Mouse (Mus musculus): ENCODE data around the gene Tfe3.
"Not testable (repeated sequence)": the region's sequence is repeated elsewhere in the genome, so short reads cannot be mapped to it uniquely, and the experiment has no call there.

The Tfe3 gene

GRCm38 (mm10) chrX:7762137-7762920 is at the start of gene Tfe3:
Gene Tfe3 (plus strand): TSS chrX:7762560.
- DNase-seq = peak; percentile 92 to 97

- not testable (repeated sequence) for DNase-seq
These were observed 48.6 kb upstream of the Tfe3 start for GRCm38 (mm10) chrX:7713764-7714134.

DNA sequence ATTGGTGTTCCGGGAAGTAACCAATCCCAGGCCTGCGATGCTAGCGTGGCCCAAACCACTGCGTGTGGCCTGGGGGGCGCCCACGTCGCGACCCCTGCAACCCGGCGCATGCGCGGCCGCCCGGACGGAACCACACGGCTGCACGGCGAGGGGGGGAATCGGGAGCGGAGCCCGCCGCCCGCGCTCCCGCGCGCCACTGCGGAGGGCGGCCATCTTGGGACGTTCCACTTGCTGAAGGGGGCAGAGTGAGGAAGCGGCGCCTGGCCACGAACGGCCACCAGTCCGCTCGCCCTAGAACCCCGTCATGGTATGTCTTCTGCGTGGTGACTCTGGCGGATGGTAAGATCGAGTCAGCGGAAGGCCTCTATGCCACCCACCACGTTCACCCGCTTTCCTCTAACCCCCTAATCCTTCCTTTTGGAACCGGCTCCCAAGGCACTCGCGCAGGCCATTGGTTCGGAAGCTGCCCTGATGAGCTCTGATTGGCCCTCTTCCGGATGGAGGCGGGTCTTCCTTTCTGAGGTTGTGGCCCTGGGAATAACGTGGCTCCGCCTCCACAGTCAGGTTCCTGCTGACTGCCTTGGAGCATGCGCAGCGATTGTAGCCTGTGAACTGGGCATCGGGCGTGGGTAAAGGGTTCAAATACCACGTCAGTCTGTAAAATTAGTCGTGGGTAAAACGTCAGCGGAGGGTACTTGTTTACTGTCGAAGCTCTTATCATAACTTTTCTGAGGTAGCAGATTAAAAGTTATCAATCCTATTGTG is 48.0 kb upstream of the Tfe3 start, which contains the start of gene Wdr45:
Gene Wdr45 (plus strand): TSS at position 199 of the 765 bp plus-strand sequence.
- peak; percentile 95 to 97 for DNase-seq

DNA sequence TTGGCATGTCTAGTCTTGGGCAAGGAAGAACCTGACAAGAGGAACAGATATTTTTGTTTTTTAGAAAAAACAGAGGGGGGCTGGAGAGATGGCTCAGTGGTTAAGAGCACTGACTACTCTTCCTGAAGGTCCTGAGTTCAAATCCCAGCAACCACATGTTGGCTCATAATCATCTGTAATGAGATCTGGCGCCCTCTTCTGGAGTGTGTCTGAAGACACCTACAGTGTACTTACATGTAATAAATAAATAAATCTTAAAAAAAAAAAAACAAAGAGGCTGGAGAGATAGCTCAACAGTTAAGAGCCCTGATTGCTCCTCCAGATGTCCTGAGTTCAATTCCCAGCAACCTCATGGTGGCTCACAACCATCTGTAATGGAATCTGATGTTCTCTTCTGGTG is 46.3 kb upstream of the Tfe3 start:
- peak in 1 of 2 experiments; percentile 30 for DNase-seq

GRCm38 (mm10) chrX:7721514-7722281 is 40.7 kb upstream of the Tfe3 start, which contains the start of gene Gm45208:
Gene Gm45208 (plus strand): TSS chrX:7722245.
- peak; percentile 64 to 81 for DNase-seq

DNA sequence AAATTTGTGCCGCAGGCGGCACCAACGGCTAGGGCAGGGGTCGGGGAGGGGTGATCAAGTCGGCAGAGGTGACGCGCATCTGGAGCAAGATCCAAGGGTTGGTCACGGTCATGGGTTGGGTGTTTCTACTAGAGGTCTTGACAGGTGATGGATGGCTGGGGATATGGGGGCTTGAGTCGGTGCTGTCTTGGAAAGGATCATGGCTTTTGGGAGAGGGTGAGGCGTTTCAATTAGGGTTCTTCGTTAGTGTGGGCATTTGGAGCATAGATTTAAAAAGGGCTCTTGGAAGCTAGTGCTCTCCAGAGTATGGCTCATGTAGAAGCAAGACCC is 40.1 kb upstream of the Tfe3 start:
- no peak for DNase-seq

DNA sequence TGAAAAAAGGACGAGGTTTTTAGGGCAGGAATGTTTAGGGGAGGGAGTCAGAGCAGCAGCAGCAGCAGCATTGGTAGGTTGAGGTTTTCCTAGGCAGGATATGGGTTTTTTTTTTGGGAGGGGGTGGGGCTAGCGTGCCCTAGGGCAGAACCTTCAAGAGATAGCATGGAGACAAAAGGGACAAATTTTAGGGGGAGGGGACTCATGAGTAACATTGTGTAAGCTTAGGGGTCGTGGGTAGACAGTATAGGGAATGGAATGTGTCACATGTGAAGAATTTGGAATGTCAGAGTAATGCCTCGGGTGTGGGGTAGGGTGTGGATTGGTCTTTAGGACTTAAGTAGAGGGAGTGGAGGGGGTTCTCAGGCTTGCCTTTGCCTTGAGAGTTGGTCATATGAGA is 39.7 kb upstream of the Tfe3 start:
- no peak for DNase-seq

DNA sequence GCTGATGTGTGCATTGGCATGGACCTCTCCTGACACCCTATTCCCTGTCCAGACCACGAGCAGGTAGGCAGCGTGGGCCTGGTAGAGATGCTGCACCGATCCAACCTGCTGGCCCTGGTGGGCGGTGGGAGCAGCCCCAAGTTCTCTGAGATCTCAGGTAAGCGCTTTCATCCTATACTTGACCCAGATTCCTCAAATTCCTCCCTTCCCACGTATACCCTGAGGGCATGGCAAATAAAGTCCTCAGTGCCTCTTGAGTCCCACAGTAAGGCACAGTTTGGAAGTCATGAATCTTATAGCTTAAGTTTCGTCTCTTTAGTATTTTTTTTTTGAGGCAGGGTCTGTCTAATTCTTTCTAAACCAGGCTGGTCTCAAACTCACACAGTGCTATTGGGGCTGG is 38.2 kb upstream of the Tfe3 start:
- no peak for DNase-seq

DNA sequence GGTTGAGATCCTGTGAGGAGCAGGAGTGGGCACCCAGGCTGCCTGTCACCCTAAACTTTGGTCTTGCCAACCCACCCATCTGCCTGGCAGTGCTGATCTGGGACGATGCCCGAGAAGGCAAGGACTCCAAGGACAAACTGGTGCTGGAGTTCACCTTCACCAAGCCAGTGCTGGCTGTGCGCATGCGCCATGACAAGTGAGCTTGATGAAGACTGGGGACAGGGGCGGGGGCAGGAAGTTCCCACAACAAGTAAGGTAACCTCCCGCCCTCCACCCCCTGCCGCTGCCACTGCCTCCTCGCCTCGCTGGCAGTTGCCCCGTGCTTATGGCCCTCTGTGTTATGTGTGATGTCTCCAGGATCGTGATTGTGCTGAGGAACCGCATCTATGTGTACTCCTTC is 36.5 kb upstream of the Tfe3 start:
- DNase-seq = no peak

DNA sequence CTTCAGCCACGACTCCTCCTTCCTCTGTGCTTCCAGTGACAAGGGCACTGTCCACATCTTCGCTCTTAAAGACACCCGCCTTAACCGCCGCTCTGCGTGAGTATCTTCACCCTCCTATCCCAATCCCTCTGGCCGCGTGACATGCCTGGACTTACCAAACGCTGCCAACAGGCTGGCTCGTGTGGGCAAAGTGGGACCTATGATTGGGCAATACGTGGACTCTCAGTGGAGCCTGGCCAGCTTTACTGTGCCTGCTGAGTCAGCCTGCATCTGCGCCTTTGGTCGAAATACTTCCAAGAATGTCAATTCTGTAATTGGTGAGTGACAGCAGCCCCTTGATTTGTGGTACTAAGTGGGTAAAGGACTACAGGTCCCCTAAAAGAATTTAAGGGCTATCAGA is 35.2 kb upstream of the Tfe3 start:
- DNase-seq = no peak

DNA sequence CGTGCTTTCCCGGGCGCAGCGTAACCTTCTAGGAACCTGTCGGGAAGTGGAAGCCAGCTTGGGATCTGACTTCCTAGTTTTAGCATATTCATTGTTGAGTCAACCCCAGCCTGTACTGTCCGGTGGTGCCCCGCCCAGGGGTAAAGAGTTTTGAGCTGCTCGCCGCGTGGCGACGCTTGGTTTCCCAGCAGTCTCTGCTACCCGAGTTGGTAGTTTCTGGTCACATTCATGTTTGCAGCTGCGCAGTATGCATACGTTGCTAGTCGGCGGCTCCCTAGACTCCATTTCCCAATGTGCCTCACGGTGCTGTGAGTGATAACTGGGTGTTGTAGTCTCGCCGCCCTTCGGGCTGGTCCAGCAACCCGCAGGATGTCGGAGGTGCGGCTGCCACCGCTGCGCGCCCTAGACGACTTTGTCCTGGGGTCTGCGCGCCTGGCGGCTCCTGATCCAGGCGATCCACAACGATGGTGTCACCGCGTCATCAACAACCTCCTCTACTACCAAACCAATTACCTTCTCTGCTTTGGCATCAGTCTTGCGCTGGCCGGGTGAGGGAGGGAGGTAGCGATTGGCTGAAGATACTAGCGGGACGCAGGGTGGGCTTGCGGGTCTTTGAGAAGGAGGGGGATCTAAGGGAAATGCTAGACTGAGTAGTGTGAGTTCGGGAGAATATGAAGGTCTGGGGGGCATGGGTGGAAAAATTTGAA is 34.0 kb upstream of the Tfe3 start, which contains the start of gene Praf2:
Gene Praf2 (plus strand): TSS at position 225 of the 707 bp plus-strand sequence.
- peak; percentile 80 to 90 for DNase-seq

DNA sequence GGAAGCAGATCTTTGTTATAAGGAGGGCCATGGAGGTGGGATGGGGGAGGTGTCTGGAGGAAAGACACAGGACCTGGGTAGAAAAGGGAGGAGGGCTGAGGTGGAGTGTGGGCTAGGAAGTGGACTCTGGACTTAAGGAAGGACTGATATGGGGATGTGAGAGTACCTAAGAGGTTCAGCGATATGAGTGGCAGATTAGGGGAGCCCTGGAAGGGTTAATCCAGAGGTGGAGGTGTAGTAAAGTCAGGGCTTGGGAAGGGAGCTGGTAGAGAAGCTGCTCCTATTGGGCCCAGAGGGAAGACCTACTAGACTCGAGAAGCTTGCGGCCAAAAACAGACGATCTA is 33.5 kb upstream of the Tfe3 start:
- DNase-seq = peak in 1 of 2 experiments; percentile 25

DNA sequence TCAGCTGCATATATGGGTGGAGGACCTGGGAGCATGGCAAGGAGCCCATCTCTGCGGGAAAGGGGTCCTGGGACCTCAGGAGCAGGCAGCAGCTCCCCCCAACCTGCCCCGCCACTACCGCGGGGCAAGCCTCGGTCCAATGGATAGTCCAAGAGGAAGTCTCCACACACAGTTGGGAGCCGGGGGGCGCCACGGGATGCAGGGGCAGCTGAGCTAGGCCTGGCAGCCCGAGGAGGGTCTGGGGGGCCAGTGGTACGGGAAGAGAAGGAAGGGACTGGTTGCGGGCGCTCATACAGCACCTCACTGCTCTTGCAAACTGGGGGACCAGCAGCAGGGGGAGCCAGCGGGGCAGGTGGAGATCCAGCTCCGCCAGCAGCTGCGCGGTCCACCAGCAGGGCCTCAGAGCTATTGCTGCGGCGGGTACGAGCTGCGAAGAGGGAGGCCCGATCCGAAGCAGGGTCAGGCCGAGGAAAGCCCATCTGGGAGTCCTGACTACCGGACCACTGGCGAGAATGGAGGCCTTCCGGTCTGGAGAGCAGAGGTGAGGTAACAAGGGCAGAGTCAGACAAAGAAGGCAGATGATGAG is 28.7 kb upstream of the Tfe3 start:
- DNase-seq = peak; percentile 79 to 82

DNA sequence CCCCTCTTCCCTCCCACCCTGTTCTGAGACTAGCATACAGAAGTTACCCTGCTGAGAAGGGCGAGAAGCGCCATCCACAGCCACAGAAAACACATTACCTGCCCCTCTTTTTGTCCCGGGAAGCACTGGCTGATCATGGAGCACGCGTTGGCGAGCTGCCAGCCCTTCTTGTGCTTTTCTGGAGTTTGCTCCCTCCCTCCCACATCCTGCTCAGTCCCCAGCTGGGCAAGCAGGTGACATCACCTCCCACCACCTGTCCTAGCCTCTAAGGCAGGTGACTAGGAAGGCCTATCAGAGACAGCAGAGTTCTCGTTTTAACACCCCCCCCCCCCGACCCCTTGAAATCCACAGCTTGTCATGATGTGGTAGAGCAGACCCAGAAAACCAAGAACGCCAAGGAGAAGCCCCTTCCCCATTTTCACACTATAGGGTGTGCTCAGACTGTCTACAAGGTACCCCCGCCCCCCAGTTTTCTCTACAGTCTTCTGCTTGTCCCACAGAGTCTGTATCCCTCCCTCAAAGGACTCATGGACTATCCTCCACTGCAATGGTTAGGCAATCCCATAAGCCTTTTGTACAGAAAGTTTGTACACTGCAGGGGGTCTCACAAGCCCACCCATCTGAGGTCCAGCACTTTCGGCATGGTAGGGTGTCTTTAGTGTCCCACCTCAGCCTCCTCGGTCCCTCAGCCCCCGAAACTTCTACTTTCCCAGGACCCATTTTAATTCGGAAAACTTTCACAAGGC is 22.9 kb upstream of the Tfe3 start:
- peak; percentile 84 to 90 for DNase-seq

DNA sequence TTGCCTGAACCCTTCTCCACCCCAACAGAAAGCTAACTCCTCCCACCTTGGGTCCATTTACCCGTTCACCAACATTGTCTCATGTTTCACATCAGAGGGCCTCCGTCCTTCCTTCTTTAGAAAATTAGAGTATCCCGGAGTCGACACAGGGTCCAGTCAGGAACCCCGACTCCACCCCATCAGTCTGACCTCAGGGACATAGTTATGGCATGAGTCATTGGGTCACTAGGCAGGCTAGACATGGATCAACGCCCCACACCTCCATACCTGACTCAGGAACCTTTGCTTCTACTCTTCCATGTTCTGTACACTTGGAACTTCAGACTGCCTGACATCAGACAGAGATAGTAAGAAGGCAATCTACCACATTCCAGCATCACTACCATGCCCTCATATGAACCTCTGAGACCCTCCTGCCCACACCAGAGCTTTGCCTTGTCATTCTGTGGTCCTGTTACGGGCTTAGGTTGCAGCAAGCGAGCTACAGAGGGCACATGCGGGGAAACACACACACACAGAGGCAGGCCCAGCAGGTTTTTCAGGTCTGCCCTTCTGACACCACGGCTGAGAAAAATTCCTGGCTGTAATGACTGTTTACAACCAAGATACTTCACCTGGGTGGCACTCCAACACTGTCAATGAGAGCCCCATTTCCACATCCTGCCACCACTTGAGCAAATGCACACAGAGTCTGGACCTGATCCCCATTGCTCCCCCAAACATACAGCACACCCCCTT is 22.1 kb upstream of the Tfe3 start:
- peak in 1 of 2 experiments; percentile 56 for DNase-seq

- no peak for DNase-seq
These were observed 21.3 kb upstream of the Tfe3 start for GRCm38 (mm10) chrX:7741103-7741502.

DNA sequence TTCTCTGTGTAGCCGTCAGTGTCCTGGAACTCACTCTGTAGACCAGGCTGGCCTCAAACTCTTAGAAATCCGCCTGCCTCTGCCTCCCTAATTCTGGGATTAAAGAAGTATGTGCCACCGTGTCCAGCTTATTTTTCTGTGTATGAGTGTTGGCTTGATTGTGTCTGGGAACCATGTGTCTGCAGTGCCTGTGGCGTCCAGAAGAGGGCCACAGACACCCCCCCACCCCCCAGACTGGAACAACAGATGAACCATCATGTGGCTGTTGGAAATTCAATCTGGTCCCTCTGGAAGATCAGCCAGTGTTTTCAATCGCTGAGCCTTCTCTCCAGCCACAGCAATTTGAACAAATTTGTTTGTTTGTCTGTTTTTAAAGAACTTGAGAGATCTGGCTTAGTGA is 18.9 kb upstream of the Tfe3 start:
- DNase-seq = no peak

DNA sequence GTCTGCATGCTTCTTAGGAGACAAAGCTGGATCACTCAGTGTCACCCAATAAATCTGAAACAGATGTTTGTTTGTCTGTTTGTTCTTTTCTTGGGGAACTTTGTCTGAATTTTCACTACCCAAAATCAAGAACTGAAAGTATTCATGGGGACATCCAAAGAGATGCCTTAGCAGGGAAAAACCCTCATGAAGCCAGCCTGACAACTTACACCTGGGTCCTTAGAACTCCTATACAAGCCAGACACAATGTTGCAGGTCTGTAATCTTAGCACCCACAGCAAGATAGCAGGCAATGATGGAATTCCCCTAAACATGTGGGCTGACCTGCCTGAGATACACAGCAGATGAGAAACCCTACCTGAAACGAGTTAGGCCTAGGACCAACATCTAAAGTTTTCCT is 17.4 kb upstream of the Tfe3 start:
- no peak for DNase-seq

DNA sequence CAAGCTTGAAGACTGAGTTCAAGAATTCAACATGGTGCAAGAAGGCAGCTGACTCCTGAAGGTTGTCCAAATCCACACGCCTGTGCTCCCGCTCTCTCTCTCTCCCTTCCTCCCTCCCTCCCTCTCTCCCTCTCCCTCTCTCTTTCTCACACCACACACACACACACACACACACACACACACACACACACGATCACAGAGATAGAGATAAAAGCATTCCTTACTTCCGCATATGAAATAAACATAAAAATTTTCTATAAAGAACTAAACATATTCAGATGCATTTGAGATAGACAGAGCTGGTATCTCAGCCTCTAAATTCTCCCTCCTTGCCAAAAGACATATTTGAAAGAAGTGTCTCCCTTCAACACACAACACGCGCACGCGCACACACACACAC is 16.9 kb upstream of the Tfe3 start:
- no peak for DNase-seq

DNA sequence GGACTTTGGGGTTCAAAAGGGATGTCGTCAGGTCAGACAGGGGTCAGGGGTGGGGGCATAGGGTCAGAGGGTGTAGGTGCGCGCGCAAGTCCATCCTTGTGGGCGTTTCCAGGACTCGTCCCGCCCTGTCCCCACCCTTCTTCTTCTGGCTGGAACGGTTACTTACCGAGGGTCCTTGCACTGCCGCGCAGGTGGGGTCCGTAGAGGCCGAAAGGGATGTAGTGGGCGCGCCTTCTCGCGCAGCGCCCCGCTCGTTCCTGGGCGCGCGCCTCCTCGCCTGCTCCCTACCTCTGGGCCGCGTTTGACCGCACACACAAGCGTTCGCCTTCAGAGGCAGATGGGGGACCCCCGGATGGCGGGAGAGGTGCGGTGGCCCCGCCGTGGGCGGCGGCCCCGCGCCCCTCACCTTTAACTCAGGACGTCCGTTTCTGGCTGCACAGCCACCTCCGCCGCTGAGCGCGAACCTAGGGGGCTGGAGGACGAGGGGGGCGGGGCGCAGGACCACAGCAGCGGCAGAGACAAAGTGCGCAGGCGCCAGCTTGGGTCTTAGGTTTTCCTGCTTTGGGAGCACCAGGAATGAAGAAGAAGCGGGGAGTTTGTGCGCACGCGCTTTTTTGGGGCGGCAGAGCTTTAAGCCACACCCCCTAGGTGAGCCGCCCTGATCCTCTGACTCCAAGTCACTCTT is 11.8 kb upstream of the Tfe3 start, which contains the start of gene Ccdc120:
Gene Ccdc120 (minus strand): TSS at position 474 of the 685 bp plus-strand sequence.
- peak; percentile 84 to 87 for DNase-seq
